ENCODE assay signal across 10 mouse cellular contexts in genomic region chr12:46816291-46816690, GRCm38 (mm10). TPM values are rescaled to one million over a fixed set of nuclear protein-coding genes. Genes with fewer than 3 reads are reported as not detected.
DNase-seq lines count a peak whose midpoint lies in the region; ATAC-seq lines count a peak whose summit lies in the region.
"Had no signal": no experiment of that assay in that cellular context is flagged by ENCODE, and none has a peak within 500 bp of the region (broad histone marks: within the 10 kb centered on the region; RNA-seq: fewer than 3 reads in every experiment).

No protein-coding gene starts in this region.

- peaks cover 18% of the 10 kb centered on the region for H3K4me1 ChIP-seq in forebrain, embryonic 12.5 days
- no peaks in the 10 kb centered on the region for H3K4me1 ChIP-seq in hindbrain, embryonic 16.5 days (ENCODE audit: control insufficient read depth, insufficient read depth, low read depth, low read length)
- H3K4me1 ChIP-seq in neural tube, embryonic 13.5 days (replicated peaks): no peaks in the 10 kb centered on the region; the same call in 1 of the 2 replicates
- H3K4me1 ChIP-seq in kidney, embryonic 15.5 days: peaks cover 5% of the 10 kb centered on the region; the same call in 1 of the 2 replicates
- H3K4me1 ChIP-seq: limb, embryonic 12.5 days had no signal

- WGBS in forebrain, embryonic 12.5 days: 17% methylated on average over 3 of the region's 3 CpGs
- whole genome bisulfite sequencing in hindbrain, embryonic 16.5 days: 28% methylated on average over 3 of the region's 3 CpGs
- WGBS in neural tube, embryonic 13.5 days: 26% methylated on average over 3 of the region's 3 CpGs
- WGBS in kidney, embryonic 15.5 days: 91% methylated on average over 3 of the region's 3 CpGs

- no peaks in the 10 kb centered on the region for H3K9me3 ChIP-seq in forebrain, embryonic 12.5 days
- no peaks in the 10 kb centered on the region for H3K9me3 ChIP-seq in hindbrain, embryonic 16.5 days (ENCODE audit: control insufficient read depth, low read length)
- H3K9me3 ChIP-seq in neural tube, embryonic 13.5 days: no peaks in the 10 kb centered on the region
- H3K9me3 ChIP-seq in kidney, embryonic 15.5 days (replicated peaks): no peaks in the 10 kb centered on the region
- H3K9me3 ChIP-seq: limb, embryonic 12.5 days had no signal

- H3K4me2 ChIP-seq in forebrain, embryonic 12.5 days: peak overlapping the region; percentile 54
- H3K4me2 ChIP-seq in hindbrain, embryonic 16.5 days (ENCODE audit: low read length): peak overlapping the region; percentile 67
- H3K4me2 ChIP-seq in neural tube, embryonic 13.5 days: peak overlapping the region; percentile 64
- no peak overlapping the region for H3K4me2 ChIP-seq in kidney, embryonic 15.5 days
- H3K4me2 ChIP-seq: limb, embryonic 12.5 days had no signal

- no peak for ATAC-seq in forebrain, embryonic 12.5 days (ENCODE audit: low FRiP score)
- ATAC-seq in hindbrain, embryonic 16.5 days: no peak
- ATAC-seq in neural tube, embryonic 13.5 days (ENCODE audit: low read depth): no peak
- no peak for ATAC-seq in kidney, embryonic 15.5 days (replicated peaks; ENCODE audit: low FRiP score)

- H3K9ac ChIP-seq in forebrain, embryonic 12.5 days: peak overlapping the region; percentile 17; the same call in 1 of the 2 replicates
- H3K9ac ChIP-seq in hindbrain, embryonic 16.5 days (ENCODE audit: low read depth, low read length): peak overlapping the region; percentile 49
- H3K9ac ChIP-seq in neural tube, embryonic 13.5 days: peak overlapping the region; percentile 98
- H3K9ac ChIP-seq in kidney, embryonic 15.5 days: no peak overlapping the region
- H3K9ac ChIP-seq: limb, embryonic 12.5 days had no signal

- H3K36me3 ChIP-seq in forebrain, embryonic 12.5 days (replicated peaks): no peaks in the 10 kb centered on the region
- no peaks in the 10 kb centered on the region for H3K36me3 ChIP-seq in hindbrain, embryonic 16.5 days (ENCODE audit: control insufficient read depth, insufficient read depth, low read length)
- no peaks in the 10 kb centered on the region for H3K36me3 ChIP-seq in neural tube, embryonic 13.5 days
- no peaks in the 10 kb centered on the region for H3K36me3 ChIP-seq in kidney, embryonic 15.5 days
- H3K36me3 ChIP-seq: limb, embryonic 12.5 days had no signal

- H3K27me3 ChIP-seq in forebrain, embryonic 12.5 days: no peaks in the 10 kb centered on the region
- no peaks in the 10 kb centered on the region for H3K27me3 ChIP-seq in hindbrain, embryonic 16.5 days (replicated peaks; ENCODE audit: control insufficient read depth, insufficient read depth, low read length)
- no peaks in the 10 kb centered on the region for H3K27me3 ChIP-seq in neural tube, embryonic 13.5 days
- H3K27me3 ChIP-seq in kidney, embryonic 15.5 days: peaks cover 17% of the 10 kb centered on the region

- H3K4me3 ChIP-seq in forebrain, embryonic 12.5 days (replicated peaks): peak overlapping the region; percentile 78
- H3K4me3 ChIP-seq in hindbrain, embryonic 16.5 days (ENCODE audit: low read length): peak overlapping the region; percentile 87
- peak overlapping the region; percentile 81 for H3K4me3 ChIP-seq in neural tube, embryonic 13.5 days
- H3K4me3 ChIP-seq in kidney, embryonic 15.5 days (replicated peaks): no peak overlapping the region
- H3K4me3 ChIP-seq: limb, embryonic 12.5 days had no signal

- peak; percentile 17 for DNase-seq in embryo, embryonic 11 days
- DNase-seq in thymus, postnatal 25 days: no peak
- no peak for DNase-seq in kidney, postnatal 4 days
- DNase-seq: kidney, adult 11 months; lung, adult 18-20 months had no signal

- H3K27ac ChIP-seq in forebrain, embryonic 12.5 days: peak overlapping the region; percentile 63
- peak overlapping the region; percentile 62 for H3K27ac ChIP-seq in hindbrain, embryonic 16.5 days (ENCODE audit: low read depth, low read length)
- peak overlapping the region; percentile 100 for H3K27ac ChIP-seq in neural tube, embryonic 13.5 days (replicated peaks)
- H3K27ac ChIP-seq in kidney, embryonic 15.5 days: no peak overlapping the region
- H3K27ac ChIP-seq: limb, embryonic 12.5 days had no signal

RNA-seq across cellular contexts. Expression of gene Nova1, which starts 2.4 kb away (rescaled TPM):
- 26.6 and 28.3 TPM in 2 replicates for polyA plus RNA-seq in forebrain, embryonic 12.5 days (2016; fragmentation: Nextera tagmentation; extraction: Ambion mirVana)
- 72.3 and 83.8 TPM in 2 replicates for polyA plus RNA-seq in hindbrain, embryonic 16.5 days (2015; fragmentation: Nextera tagmentation; extraction: Ambion mirVana)
- 94.2 and 98.2 TPM in 2 replicates for polyA plus RNA-seq in neural tube, embryonic 13.5 days (2015; fragmentation: Nextera tagmentation; extraction: Ambion mirVana)
- polyA plus RNA-seq in kidney, embryonic 15.5 days (2015; fragmentation: Nextera tagmentation; extraction: Ambion mirVana): 1.2 and 1.3 TPM in 2 replicates

Comparison
In these comparisons a context has a peak if more than half of its experiments do, and no peak if none do; other contexts are left out.
1. RNA of gene Nova1, which starts 2.4 kb away (polyA plus RNA-seq): 94.2 to 98.2 TPM in neural tube, embryonic 13.5 days, 72.3 to 83.8 TPM in hindbrain, embryonic 16.5 days and 26.6 to 28.3 TPM in forebrain, embryonic 12.5 days; 1.2 to 1.3 TPM in kidney, embryonic 15.5 days; every median in the first group is over 10 times any median in the second.